Mouse (Mus musculus) lung, postnatal 14 days (tissue): ENCODE measurements around the gene Pcca.

Experiments
- DNase-seq: peaks from one replicate; pipeline ENCODE4 v3.0.0; 2021

Pcca gene

GRCm38 (mm10) chr14:122649336-122649950, 115.3 kb downstream of the Pcca start:
- no peak for DNase-seq

- DNase-seq, result no peak
Measured at GRCm38 (mm10) chr14:122651681-122652080, 117.6 kb downstream of the Pcca start.

- DNase-seq, result no peak
Measured at GRCm38 (mm10) chr14:122675661-122676060, 141.5 kb downstream of the Pcca start.

- DNase-seq, result no peak
Measured at GRCm38 (mm10) chr14:122683645-122684044, 149.5 kb downstream of the Pcca start.

GRCm38 (mm10) chr14:122684250-122684649, 150.1 kb downstream of the Pcca start:
- no peak for DNase-seq

GRCm38 (mm10) chr14:122684811-122685210, 150.7 kb downstream of the Pcca start:
- no peak for DNase-seq

- no peak for DNase-seq
Measured at GRCm38 (mm10) chr14:122687398-122687797, 153.3 kb downstream of the Pcca start.

GRCm38 (mm10) chr14:122688378-122688777, 154.3 kb downstream of the Pcca start:
- DNase-seq, result no peak

GRCm38 (mm10) chr14:122689136-122689815, 155.2 kb downstream of the Pcca start:
- DNase-seq, result no peak

GRCm38 (mm10) chr14:122691555-122691954, 157.4 kb downstream of the Pcca start:
- DNase-seq, result no peak

- DNase-seq, result no peak
Measured at GRCm38 (mm10) chr14:122700333-122700732, 166.2 kb downstream of the Pcca start.

- DNase-seq, result no peak
Measured at GRCm38 (mm10) chr14:122713793-122714192, 179.7 kb downstream of the Pcca start.

- DNase-seq, result no peak
Measured at GRCm38 (mm10) chr14:122714911-122715310, 180.8 kb downstream of the Pcca start.

GRCm38 (mm10) chr14:122716057-122716456, 181.9 kb downstream of the Pcca start:
- DNase-seq, result no peak

GRCm38 (mm10) chr14:122719496-122720080, 185.5 kb downstream of the Pcca start:
- DNase-seq, result no peak

- DNase-seq, result no peak
Measured at GRCm38 (mm10) chr14:122720989-122721388, 186.9 kb downstream of the Pcca start.

- no peak for DNase-seq
Measured at GRCm38 (mm10) chr14:122721750-122722149, 187.6 kb downstream of the Pcca start.

- no peak for DNase-seq
Measured at GRCm38 (mm10) chr14:122726456-122726855, 192.3 kb downstream of the Pcca start.

GRCm38 (mm10) chr14:122729431-122730073, 195.4 kb downstream of the Pcca start:
- DNase-seq, result no peak

- no peak for DNase-seq
Measured at GRCm38 (mm10) chr14:122730921-122731551, 196.9 kb downstream of the Pcca start.

- no peak for DNase-seq
Measured at GRCm38 (mm10) chr14:122736806-122737205, 202.7 kb downstream of the Pcca start.

GRCm38 (mm10) chr14:122747860-122748842, 214.0 kb downstream of the Pcca start:
- DNase-seq, result no peak
